8 mouse cellular contexts compared by ENCODE assay signal in the genomic region with DNA sequence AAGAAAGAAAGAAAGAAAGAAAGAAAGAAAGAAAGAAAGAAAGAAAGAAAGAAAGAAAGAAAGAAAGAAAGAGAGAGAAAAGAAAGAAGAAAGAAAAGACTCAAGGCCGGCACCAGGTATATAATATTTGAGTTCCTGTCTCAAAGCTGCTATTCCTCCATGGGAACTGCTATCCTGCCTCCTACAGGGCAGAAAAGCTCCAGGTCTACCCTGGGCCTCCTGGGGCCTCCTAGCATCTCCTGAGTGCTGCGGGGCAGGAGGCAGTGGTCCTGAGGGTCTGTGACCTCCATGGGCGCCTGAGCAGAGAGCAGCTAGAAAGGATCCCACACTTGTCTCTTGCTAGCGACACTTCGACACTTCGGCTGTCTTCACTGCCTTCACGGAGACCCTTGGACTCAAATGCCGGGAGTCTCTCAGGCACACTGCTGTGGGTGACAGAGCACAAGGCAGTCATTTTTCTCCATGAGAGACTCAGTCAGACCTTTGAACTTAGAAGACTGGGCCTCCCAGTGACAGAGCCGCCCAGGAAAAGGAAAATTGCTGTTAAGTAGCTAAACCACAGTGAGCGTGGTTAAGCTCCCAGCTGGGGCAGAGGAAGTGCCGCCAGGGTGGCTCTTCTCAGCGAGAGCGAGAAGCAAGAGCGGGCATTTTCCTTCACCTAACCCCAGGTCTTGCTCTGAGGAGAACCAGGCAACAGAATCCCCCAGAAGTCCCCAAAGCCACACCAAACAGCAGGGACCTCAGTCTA. TPM values are rescaled to one million over a fixed set of nuclear protein-coding genes. Genes with fewer than 3 reads are reported as not detected.
DNase-seq lines count a peak whose midpoint lies in the region; ATAC-seq lines count a peak whose summit lies in the region.

No protein-coding gene starts in this region.

- peaks cover 63% of the 10 kb centered on the region for H3K27me3 ChIP-seq in forebrain, embryonic 10.5 days (ENCODE audit: poor library complexity, severe bottlenecking)
- no peaks in the 10 kb centered on the region; the same call in 1 of the 2 replicates for H3K27me3 ChIP-seq in forebrain, embryonic 11.5 days (ENCODE audit: control insufficient read depth, insufficient read depth, low read length)
- H3K27me3 ChIP-seq in neural tube, embryonic 15.5 days (replicated peaks) = peaks cover 15% of the 10 kb centered on the region

- H3K9ac ChIP-seq in forebrain, embryonic 11.5 days (ENCODE audit: low read length) = no peak overlapping the region
- 0 out of 2 replicates have a peak overlapping the region, but pooled peaks have one; percentile 0 for H3K9ac ChIP-seq in neural tube, embryonic 15.5 days (replicated peaks)

- peaks cover 91% of the 10 kb centered on the region for H3K4me1 ChIP-seq in forebrain, embryonic 10.5 days
- H3K4me1 ChIP-seq in forebrain, embryonic 11.5 days (replicated peaks; ENCODE audit: control insufficient read depth, insufficient read depth, low read length) = peaks cover 24% of the 10 kb centered on the region
- H3K4me1 ChIP-seq in neural tube, embryonic 15.5 days = peaks cover 74% of the 10 kb centered on the region

- no peak for DNase-seq in forebrain, embryonic 10.5 days (ENCODE audit: extremely low spot score, low spot score)
- no peak for DNase-seq in forebrain, embryonic 11.5 days (ENCODE audit: low spot score)
- peak; percentile 77 for DNase-seq in T-cell, adult 2 months (ENCODE audit: low spot score)
- DNase-seq in kidney, adult 11 months = peak; percentile 56
- no peak for DNase-seq in ovary, adult 18-20 months (ENCODE audit: low spot score)
- DNase-seq in gastrocnemius, postnatal 25 days = no peak
- no peak for DNase-seq in cerebellum, adult 9-11 months

- H3K4me2 ChIP-seq in forebrain, embryonic 11.5 days (ENCODE audit: low read depth, low read length, severe bottlenecking) = no peak overlapping the region
- no peak overlapping the region for H3K4me2 ChIP-seq in neural tube, embryonic 15.5 days

- no peak for ATAC-seq in forebrain, embryonic 11.5 days (replicated peaks; ENCODE audit: low FRiP score)
- no peak for ATAC-seq in neural tube, embryonic 15.5 days (ENCODE audit: low FRiP score)

- H3K4me3 ChIP-seq in forebrain, embryonic 10.5 days = no peak overlapping the region
- H3K4me3 ChIP-seq in forebrain, embryonic 11.5 days (ENCODE audit: low read depth, low read length) = no peak overlapping the region
- H3K4me3 ChIP-seq in neural tube, embryonic 15.5 days (replicated peaks) = no peak overlapping the region

- no peaks in the 10 kb centered on the region for H3K9me3 ChIP-seq in forebrain, embryonic 10.5 days
- H3K9me3 ChIP-seq in forebrain, embryonic 11.5 days (ENCODE audit: control insufficient read depth, low read length) = no peaks in the 10 kb centered on the region
- no peaks in the 10 kb centered on the region for H3K9me3 ChIP-seq in neural tube, embryonic 15.5 days (replicated peaks)

- WGBS in forebrain, embryonic 10.5 days = 58% methylated on average over 14 of the region's 14 CpGs
- 62% methylated on average over 14 of the region's 14 CpGs for WGBS in forebrain, embryonic 11.5 days
- 52% methylated on average over 14 of the region's 14 CpGs for WGBS in neural tube, embryonic 15.5 days

- H3K36me3 ChIP-seq in forebrain, embryonic 10.5 days (replicated peaks) = no peaks in the 10 kb centered on the region
- no peaks in the 10 kb centered on the region for H3K36me3 ChIP-seq in forebrain, embryonic 11.5 days (ENCODE audit: control insufficient read depth, insufficient read depth, low read length)
- H3K36me3 ChIP-seq in neural tube, embryonic 15.5 days = no peaks in the 10 kb centered on the region

- peak overlapping the region; percentile 40 for H3K27ac ChIP-seq in forebrain, embryonic 10.5 days
- H3K27ac ChIP-seq in forebrain, embryonic 11.5 days (ENCODE audit: low read depth, low read length) = no peak overlapping the region
- H3K27ac ChIP-seq in neural tube, embryonic 15.5 days (replicated peaks) = no peak overlapping the region; the same call in 1 of the 2 replicates

RNA-seq across cellular contexts. Expression of a gene that starts 35.7 kb away (rescaled TPM):
- polyA plus RNA-seq in forebrain, embryonic 10.5 days (2016; fragmentation: Nextera tagmentation; extraction: Ambion mirVana) = not detected in 2 replicates
- 0.12 TPM in 1 of 2 replicates, not detected in the other for polyA plus RNA-seq in forebrain, embryonic 11.5 days (2014; fragmentation: Nextera tagmentation; extraction: Ambion mirVana)
- polyA plus RNA-seq in neural tube, embryonic 15.5 days (2015; fragmentation: Nextera tagmentation; extraction: Ambion mirVana) = 0.34 and 0.44 TPM in 2 replicates
- under 1 TPM in 1 of 2 experiments, not detected in 1; 0.05 TPM for total RNA-seq in gastrocnemius, postnatal 25 days (2021)

RNA-seq across cellular contexts. Expression of a gene that starts 43.7 kb away (rescaled TPM):
- polyA plus RNA-seq in forebrain, embryonic 10.5 days (2016; fragmentation: Nextera tagmentation; extraction: Ambion mirVana) = 16.9 and 20.6 TPM in 2 replicates
- 13.8 and 16.0 TPM in 2 replicates for polyA plus RNA-seq in forebrain, embryonic 11.5 days (2014; fragmentation: Nextera tagmentation; extraction: Ambion mirVana)
- polyA plus RNA-seq in neural tube, embryonic 15.5 days (2015; fragmentation: Nextera tagmentation; extraction: Ambion mirVana) = 22.0 and 22.8 TPM in 2 replicates
- total RNA-seq in gastrocnemius, postnatal 25 days (2021) = 10 to 100 TPM; 10.7 to 13.2 TPM

RNA-seq across cellular contexts. Expression of a gene that starts 44.1 kb away (rescaled TPM):
- polyA plus RNA-seq in forebrain, embryonic 10.5 days (2016; fragmentation: Nextera tagmentation; extraction: Ambion mirVana) = 8.7 and 8.8 TPM in 2 replicates
- 8.8 and 9.2 TPM in 2 replicates for polyA plus RNA-seq in forebrain, embryonic 11.5 days (2014; fragmentation: Nextera tagmentation; extraction: Ambion mirVana)
- polyA plus RNA-seq in neural tube, embryonic 15.5 days (2015; fragmentation: Nextera tagmentation; extraction: Ambion mirVana) = 11.7 TPM in 2 replicates
- 1 to 10 TPM; 4.1 to 5.8 TPM for total RNA-seq in gastrocnemius, postnatal 25 days (2021)

RNA-seq across cellular contexts. Expression of a gene that starts 45.5 kb away (rescaled TPM):
- polyA plus RNA-seq in forebrain, embryonic 10.5 days (2016; fragmentation: Nextera tagmentation; extraction: Ambion mirVana) = 16.3 and 17.5 TPM in 2 replicates
- polyA plus RNA-seq in forebrain, embryonic 11.5 days (2014; fragmentation: Nextera tagmentation; extraction: Ambion mirVana) = 13.8 and 15.6 TPM in 2 replicates
- polyA plus RNA-seq in neural tube, embryonic 15.5 days (2015; fragmentation: Nextera tagmentation; extraction: Ambion mirVana) = 18.6 and 21.5 TPM in 2 replicates
- total RNA-seq in gastrocnemius, postnatal 25 days (2021) = 1 to 10 TPM; 3.6 to 3.8 TPM

Comparison
In these comparisons a context has a peak if more than half of its experiments do, and no peak if none do; other contexts are left out.
1. DNase-seq: peak in T-cell, adult 2 months (single experiment) and kidney, adult 11 months (single experiment); none in forebrain, embryonic 10.5 days (single experiment), forebrain, embryonic 11.5 days (single experiment), ovary, adult 18-20 months (single experiment), gastrocnemius, postnatal 25 days (single experiment) and cerebellum, adult 9-11 months (single experiment).